Mouse (Mus musculus) spleen, adult 2 months (tissue): Measurements from ENCODE around the gene Bmpr1b.

Experiments
- CTCF ChIP-seq: fragments of 200-500 bp; IDR thresholded peaks from 2 replicates; pipeline ENCODE4 v1.5.1; 2011; ENCODE audit warnings: mild to moderate bottlenecking, inconsistent platforms; ENCODE audit not compliant: insufficient read depth, insufficient read length, insufficient replicate concordance; ENCODE audit errors: extremely low read depth
- POLR2A ChIP-seq: fragments of 200-500 bp; IDR thresholded peaks from 2 replicates; pipeline ENCODE4 v1.6.1; 2011; ENCODE audit warnings: low read depth, low read length, inconsistent platforms

DNA sequence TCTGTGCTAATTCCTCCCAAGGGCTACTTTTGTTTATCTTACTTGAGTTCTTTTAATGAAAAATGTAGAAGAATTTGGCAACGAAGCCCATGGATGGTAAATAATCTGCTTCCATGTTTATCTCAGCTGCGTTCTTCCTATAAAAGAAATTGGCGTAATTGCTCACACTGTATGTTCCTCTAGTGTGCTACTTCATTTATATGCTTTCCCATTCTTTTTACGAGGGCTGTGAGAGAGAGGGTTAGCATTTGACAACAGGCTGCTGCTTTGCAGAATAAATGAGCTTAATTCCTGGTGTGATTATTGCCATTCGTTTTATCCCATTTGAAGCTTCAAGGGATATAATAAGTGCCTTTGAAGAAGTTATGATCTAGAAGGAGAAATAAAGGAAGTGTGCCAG lies 365.1 kb downstream of the Bmpr1b start:
- TF ChIP-seq POLR2A (no peak), CTCF (no peak)
